Mouse (Mus musculus): ENCODE measurements around the gene Tbp.
"Not testable (repeated sequence)": the region's sequence is repeated elsewhere in the genome, so short reads cannot be mapped to it uniquely, and the experiment has no call there.

The Tbp gene

DNA sequence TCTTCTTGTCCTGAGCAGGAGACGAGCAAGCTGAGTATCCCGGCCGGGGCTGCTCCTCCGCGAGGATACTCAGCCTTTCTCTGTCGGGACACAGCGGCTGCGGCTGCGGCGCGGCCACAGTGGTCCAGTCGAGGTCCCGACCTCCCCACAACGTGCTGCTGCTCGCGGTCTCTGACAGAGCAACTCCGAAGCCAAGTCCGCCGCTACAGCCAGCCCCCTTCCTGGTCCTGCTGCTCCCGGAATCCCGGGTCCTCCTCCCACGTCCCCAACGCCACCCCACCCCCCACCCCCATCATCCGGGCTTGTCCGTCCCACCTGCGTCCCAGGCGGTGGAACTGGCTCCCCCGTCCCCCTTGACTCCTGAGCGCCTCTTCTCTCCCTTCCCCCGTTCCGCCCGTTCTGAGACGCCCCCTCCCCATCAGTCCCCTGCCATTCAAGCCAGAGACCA lies 36.8 kb downstream of the Tbp start:
- no peak for DNase-seq (ENCODE audit: low spot score in 2 of 2)

DNA sequence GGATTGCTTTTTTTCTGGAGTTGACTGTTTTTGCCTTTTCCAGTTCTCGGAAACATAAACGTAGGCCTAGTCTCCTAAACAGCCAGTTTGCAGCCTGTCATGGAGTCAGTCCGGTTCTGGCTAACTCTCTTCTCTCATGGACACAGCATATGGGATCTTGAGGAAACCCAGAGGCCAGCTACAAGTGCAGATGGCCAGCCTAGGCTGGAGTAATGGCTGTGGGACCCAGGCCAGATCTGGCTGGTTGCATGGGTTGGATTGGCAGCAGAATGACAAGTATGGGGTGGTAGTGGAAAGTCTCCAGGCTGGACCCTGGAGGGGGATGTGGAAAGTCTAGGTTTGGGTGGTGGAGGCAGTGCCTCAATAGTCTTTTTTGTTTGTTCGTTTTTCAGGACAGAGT lies 40.6 kb downstream of the Tbp start:
- no peak for DNase-seq (ENCODE audit: low spot score in 2 of 2)

DNA sequence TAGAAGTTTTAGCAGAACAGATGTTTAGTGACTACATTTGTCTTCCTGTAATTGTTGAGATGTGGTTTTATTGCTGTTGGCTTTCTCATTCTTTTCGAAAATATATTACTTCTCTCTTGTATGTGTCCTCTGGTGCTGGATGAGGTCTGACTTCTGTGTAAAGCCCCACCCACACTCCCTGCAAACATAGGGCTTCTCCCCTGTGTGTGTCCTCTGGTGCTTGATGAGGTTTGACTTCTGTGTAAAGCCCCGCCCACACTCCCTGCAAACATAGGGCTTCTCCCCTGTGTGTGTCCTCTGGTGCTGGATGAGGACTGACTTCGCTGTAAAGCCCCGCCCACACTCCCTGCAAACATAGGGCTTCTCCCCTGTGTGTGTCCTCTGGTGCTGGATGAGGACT lies 44.2 kb downstream of the Tbp start:
- not testable (repeated sequence) for DNase-seq (ENCODE audit: low spot score in 2 of 2)

DNA sequence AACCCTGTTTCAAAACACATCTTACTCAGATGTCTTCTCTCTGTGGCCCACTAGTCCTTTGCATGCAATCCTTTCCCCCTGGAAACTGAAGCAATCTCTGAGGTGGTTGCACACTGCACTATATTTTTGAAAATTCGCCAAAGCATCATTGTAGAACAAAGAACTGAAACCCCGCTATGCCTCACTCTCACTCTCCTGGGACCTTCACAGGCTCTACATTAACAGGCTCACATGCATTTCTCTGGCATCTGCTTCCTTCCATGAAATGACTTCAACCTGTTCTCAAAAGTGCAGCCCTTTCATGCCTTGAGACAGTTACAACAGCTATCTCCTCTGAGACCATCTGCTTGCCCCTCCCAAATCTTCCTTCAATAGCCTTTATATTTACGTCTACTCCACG lies 46.8 kb downstream of the Tbp start:
- DNase-seq (ENCODE audit: low spot score in 2 of 2), result no peak

DNA sequence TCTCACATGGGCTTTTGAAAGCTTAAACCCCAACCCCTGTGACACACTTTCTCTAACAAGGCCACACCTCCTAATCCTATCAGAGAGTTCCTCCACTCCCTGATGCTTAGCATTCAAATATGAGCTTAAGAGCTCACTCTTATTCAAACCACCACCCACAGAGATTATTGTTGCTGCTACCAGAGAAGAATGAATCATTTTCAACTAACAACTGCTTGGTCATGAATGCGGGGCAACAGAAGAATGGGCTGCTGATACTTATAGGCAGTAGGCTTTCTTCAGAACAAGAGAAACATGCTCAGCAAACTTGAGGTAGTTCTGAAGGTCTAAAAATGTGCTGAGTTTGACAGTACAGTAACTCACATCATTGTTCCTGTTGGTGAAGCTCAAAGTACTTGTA lies 50.0 kb downstream of the Tbp start:
- DNase-seq (ENCODE audit: low spot score in 2 of 2), result no peak

DNA sequence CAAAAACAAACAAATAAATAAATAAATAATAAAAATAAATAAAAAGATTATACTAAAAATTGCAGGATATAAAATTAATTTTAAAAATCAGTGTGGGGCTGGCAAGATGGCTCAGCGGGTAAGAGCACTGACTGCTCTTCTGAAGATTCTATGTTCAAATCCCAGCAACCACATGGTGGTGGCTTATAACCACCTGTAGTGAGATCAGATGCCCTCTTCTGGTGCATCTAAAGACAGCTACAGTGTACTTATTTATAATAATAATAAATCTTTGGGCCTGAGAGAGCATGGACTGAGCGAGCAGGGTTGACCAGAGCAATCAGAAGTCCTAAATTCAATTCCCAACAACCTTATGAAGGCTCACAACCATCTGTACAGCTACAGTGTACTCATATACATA lies 60.3 kb downstream of the Tbp start:
- no peak for DNase-seq (ENCODE audit: low spot score in 2 of 2)

DNA sequence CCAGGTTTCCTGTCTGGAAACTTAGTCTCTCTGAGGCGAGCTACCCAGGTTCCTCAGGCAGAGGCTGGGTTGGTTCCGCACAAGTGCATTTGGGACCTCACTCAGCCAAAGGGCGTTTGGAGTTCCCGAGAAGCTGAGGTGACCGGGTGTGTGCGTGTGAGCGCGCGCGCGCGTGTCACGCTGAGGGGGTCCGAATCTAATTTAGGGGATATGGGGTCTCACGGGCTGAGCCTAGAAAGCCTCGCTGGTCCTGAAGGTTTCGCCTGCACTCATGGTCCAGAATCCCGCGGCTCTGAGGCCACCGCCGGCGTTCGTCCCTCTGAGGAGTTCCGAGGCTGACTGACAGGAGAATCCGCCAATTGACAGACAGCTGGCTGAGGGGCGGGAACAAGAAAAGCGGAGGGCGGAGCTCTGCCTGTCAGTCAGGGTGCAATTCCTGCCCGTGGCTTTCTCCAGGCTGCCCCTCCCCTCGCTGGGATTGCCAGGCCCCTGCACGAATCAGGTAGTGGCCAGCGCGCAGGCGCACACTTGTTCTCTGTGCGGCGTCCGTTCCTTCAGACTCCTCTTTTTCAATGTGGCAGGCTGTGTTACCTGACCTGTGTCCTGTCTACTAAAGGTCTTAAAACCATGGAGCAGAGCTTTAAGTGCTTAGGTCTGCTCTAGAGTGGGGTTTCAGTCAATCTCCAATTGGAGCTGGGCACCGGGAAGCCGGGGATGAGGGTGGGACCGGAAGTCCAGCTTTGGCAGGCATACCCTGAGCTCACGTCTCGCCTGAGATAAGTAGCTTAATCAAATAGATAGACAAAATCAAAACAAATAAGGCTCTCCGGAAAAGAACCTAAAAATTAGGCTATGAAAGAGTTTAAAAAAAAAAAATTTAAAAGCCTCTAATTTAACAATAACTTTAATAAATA lies 64.6 kb downstream of the Tbp start, which contains the start of gene Prdm9:
Prdm9 (minus strand) TSS at position 341 of the 914 bp plus-strand sequence.
- peak; percentile 98 to 100 for DNase-seq (ENCODE audit: low spot score in 2 of 2)

DNA sequence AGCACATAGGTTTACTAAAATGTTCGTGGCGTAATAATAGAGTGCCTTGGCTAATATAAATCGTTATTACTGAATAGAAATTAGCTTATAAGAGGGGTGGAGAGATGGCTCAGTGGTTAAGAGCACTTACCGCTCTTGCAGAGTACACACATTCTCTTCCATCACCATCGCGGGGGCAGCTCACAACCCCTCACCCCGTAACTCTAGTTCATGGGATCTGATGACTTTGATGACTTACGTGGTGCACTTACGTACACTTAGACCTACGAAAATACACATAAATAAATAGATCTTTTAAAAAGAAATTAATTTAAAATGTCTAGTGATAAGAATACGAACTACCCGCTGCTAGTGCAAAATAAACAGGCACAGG lies 65.2 kb downstream of the Tbp start:
- peak in 1 of 2 experiments; percentile 13 for DNase-seq (ENCODE audit: low spot score in 2 of 2)

DNA sequence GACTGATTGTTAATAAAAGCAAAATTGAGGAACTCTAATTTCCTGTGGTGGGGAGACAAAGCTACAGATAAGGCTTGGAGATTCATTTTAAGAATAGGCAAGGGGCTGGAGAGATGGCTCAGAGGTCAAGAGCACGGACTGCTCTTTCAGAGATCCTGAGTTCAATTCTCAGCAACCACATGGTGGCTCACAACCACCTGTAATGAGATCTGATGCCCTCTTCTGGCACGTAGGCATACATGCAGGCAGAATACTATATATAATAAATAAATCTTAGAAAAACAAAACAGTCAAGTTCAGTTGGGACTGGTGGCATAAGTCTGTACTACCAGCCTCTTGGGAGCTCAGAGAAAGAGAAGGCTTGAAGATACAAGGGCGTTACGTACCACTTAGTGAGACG lies 67.2 kb downstream of the Tbp start:
- no peak for DNase-seq (ENCODE audit: low spot score in 2 of 2)

DNA sequence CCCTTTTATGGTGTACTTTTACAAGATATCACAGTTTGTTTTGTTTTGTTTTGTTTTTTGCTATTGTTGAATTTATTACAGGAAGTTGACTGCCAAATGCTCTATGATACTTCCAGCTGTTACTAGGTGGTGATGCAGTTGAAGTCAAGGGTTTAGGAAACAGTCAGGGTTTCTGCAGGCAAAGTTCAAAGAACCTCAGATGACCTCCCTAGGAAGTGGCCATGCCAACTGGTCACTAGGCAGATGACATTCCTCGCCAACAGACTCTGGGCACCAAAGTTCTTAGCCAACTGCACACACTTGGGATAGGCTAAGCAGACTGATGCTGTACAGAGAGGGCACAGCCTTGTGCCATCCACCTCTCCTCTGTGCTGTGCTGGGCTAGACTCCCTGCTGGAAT lies 75.4 kb downstream of the Tbp start:
- DNase-seq (ENCODE audit: low spot score in 2 of 2), result no peak

DNA sequence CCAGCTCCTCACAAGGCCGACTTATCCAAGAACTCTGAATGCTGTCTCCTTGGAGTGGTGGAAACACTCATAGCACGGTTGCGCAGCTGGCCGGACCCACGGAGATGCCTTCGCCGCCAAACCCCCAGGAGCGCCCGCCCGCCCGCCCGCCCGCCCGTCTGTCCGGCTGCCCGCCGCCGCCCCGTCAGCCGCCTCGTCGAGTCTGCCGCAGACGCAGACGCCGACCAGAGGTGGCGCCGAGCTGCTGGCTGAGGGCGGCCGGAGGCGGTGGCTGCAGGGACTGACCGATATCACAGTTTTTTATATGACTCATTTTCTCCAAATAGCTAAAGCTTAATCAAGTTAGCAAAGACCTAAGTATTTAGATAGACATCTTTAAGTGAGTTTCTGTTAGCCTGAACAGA lies 77.6 kb downstream of the Tbp start:
- DNase-seq (ENCODE audit: low spot score in 2 of 2), result peak in 1 of 2 experiments; percentile 6
